Mouse (Mus musculus): ENCODE results near the gene Chat. TPM values are rescaled to one million over a fixed set of nuclear protein-coding genes. Genes with fewer than 3 reads are reported as not detected.

The Chat gene
- total RNA-seq (2022), result not detected

- DNase-seq, result no peak
Observed at GRCm38 (mm10) chr14:32465889-32466288, at the start of gene Chat. Chat (minus strand) TSS chr14:32465989.

GRCm38 (mm10) chr14:32513336-32514032 is 47.7 kb upstream of the Chat start, which contains the start of gene Ercc6:
Ercc6 (plus strand) TSS chr14:32513521.
- peak; percentile 90 for DNase-seq

GRCm38 (mm10) chr14:32512912-32513311 is 47.1 kb upstream of the Chat start:
- DNase-seq, result no peak

GRCm38 (mm10) chr14:32509443-32509961 is 43.7 kb upstream of the Chat start:
- DNase-seq, result no peak

- DNase-seq, result no peak
Observed at GRCm38 (mm10) chr14:32508105-32508835, 42.5 kb upstream of the Chat start.

GRCm38 (mm10) chr14:32507216-32507615 is 41.4 kb upstream of the Chat start:
- no peak for DNase-seq

GRCm38 (mm10) chr14:32506329-32506728 is 40.5 kb upstream of the Chat start:
- DNase-seq, result no peak

- no peak for DNase-seq
Observed at GRCm38 (mm10) chr14:32503897-32504296, 38.1 kb upstream of the Chat start.

- no peak for DNase-seq
Observed at GRCm38 (mm10) chr14:32502764-32503688, 37.2 kb upstream of the Chat start.

GRCm38 (mm10) chr14:32501303-32501702 is 35.5 kb upstream of the Chat start:
- DNase-seq, result no peak

GRCm38 (mm10) chr14:32496115-32496850 is 30.5 kb upstream of the Chat start:
- no peak for DNase-seq

- DNase-seq, result no peak
Observed at GRCm38 (mm10) chr14:32492521-32492920, 26.7 kb upstream of the Chat start.

GRCm38 (mm10) chr14:32482061-32482460 is 16.3 kb upstream of the Chat start:
- no peak for DNase-seq

GRCm38 (mm10) chr14:32477581-32477980 is 11.8 kb upstream of the Chat start:
- no peak for DNase-seq

- DNase-seq, result no peak
Observed at GRCm38 (mm10) chr14:32476559-32476958, 10.8 kb upstream of the Chat start.

GRCm38 (mm10) chr14:32472996-32473395 is 7.2 kb upstream of the Chat start:
- peak; percentile 25 for DNase-seq

- DNase-seq, result peak; percentile 8
Observed at GRCm38 (mm10) chr14:32467606-32468005, 1.8 kb upstream of the Chat start.

GRCm38 (mm10) chr14:32465506-32465870 is 301 bp downstream of the Chat start:
- no peak for DNase-seq

- DNase-seq, result no peak
Observed at GRCm38 (mm10) chr14:32464601-32465505, 936 bp downstream of the Chat start, which contains the start of gene Slc18a3. Slc18a3 (minus strand) TSS chr14:32464850.

- no peak for DNase-seq
Observed at GRCm38 (mm10) chr14:32463211-32464040, 2.4 kb downstream of the Chat start.

Measured in adrenal gland, adult 8-10 months (tissue).